16 mouse cellular contexts compared by ENCODE assay signal in the genomic region with DNA sequence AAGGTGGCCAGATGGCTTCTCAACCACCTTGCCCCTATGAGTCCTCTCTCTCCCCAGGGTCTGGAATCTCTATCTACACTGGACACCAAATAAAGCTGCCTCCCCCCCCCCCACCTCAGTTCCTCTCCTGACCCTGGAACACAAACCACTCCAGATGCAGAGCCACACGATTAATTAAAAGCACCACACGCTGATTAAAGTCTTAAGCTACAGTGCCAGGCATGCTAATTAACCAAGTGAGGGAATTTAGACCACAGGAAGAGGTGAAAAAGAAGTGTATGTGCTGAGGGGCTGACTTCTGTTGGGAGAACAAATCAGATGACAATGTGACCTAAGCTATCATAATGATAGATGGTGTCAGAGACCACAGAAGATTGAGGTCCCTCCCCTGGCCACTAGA.
"Had no signal": no experiment of that assay in that cellular context is flagged by ENCODE, and none has a peak within 500 bp of the region (broad histone marks: within the 10 kb centered on the region; RNA-seq: fewer than 3 reads in every experiment).

No protein-coding gene starts in this region.

- H3K36me3 ChIP-seq: neural tube, embryonic 13.5 days; neural tube, embryonic 15.5 days; stomach, embryonic 15.5 days had no signal

- DNase-seq: retina, postnatal 1 day; right cerebral cortex, adult 18-20 months; right cerebral cortex, postnatal 14 days; right cerebral cortex, postnatal 25 days; right cerebral cortex, postnatal 4 days; spleen, adult 18-20 months; thymus, adult 18-20 months; thymus, adult 2 months; thymus, postnatal 14 days; thymus, postnatal 25 days; thymus, postnatal 36 days; thymus, postnatal 4 days had no signal

- H3K9me3 ChIP-seq: neural tube, embryonic 13.5 days; neural tube, embryonic 15.5 days; stomach, embryonic 15.5 days had no signal

- H3K27ac ChIP-seq: neural tube, embryonic 13.5 days; neural tube, embryonic 15.5 days; stomach, embryonic 15.5 days; stomach, postnatal 0 days had no signal

- H3K4me1 ChIP-seq: stomach, embryonic 15.5 days had no signal

- H3K9ac ChIP-seq: neural tube, embryonic 13.5 days; neural tube, embryonic 15.5 days; stomach, embryonic 15.5 days had no signal

- H3K4me2 ChIP-seq: neural tube, embryonic 13.5 days; neural tube, embryonic 15.5 days; stomach, embryonic 15.5 days had no signal

- H3K4me3 ChIP-seq: neural tube, embryonic 13.5 days; neural tube, embryonic 15.5 days; stomach, embryonic 15.5 days had no signal

- H3K27me3 ChIP-seq: neural tube, embryonic 13.5 days; neural tube, embryonic 15.5 days; stomach, embryonic 15.5 days had no signal
